Mouse (Mus musculus): ENCODE measurements around the gene Znrd1. TPM values are rescaled to one million over a fixed set of nuclear protein-coding genes. Genes with fewer than 3 reads are reported as not detected.

The Znrd1 gene
- polyA plus RNA-seq, 1 experiment from 2014 or later: 97.2 TPM

Other genes with a start within 250 kb of the Znrd1 start
- not detected in 2 replicates for gene H2-M10.5, start 185.6 kb downstream of the Znrd1 start, polyA plus RNA-seq (2014; fragmentation: Nextera tagmentation; extraction: Ambion mirVana)
- not detected in 2 replicates for gene H2-M10.6, start 146.4 kb downstream of the Znrd1 start, polyA plus RNA-seq (2014; fragmentation: Nextera tagmentation; extraction: Ambion mirVana)
- 38.0 and 42.7 TPM in 2 replicates for gene Trim26, start 121.4 kb downstream of the Znrd1 start, polyA plus RNA-seq (2014; fragmentation: Nextera tagmentation; extraction: Ambion mirVana)
- 0.13 and 0.74 TPM in 2 replicates for gene Trim15, start 91.3 kb downstream of the Znrd1 start, polyA plus RNA-seq (2014; fragmentation: Nextera tagmentation; extraction: Ambion mirVana)
- 1.5 and 2.0 TPM in 2 replicates for gene Trim10, start 89.0 kb downstream of the Znrd1 start, polyA plus RNA-seq (2014; fragmentation: Nextera tagmentation; extraction: Ambion mirVana)
- gene Trim40, start 68.4 kb downstream of the Znrd1 start, polyA plus RNA-seq (2014; fragmentation: Nextera tagmentation; extraction: Ambion mirVana): not detected in 2 replicates
- 1.3 and 1.6 TPM in 2 replicates for gene Trim31, start 60.4 kb downstream of the Znrd1 start, polyA plus RNA-seq (2014; fragmentation: Nextera tagmentation; extraction: Ambion mirVana)
- 0.87 and 1.2 TPM in 2 replicates for gene Rnf39, start 15.6 kb downstream of the Znrd1 start, polyA plus RNA-seq (2014; fragmentation: Nextera tagmentation; extraction: Ambion mirVana)
- 115 and 120 TPM in 2 replicates for gene Ppp1r11, start 6.8 kb downstream of the Znrd1 start, polyA plus RNA-seq (2014; fragmentation: Nextera tagmentation; extraction: Ambion mirVana)
- gene Znrd1as, start within 50 bp of the Znrd1 start, polyA plus RNA-seq (2014; fragmentation: Nextera tagmentation; extraction: Ambion mirVana): 6.8 and 8.1 TPM in 2 replicates
- gene 2410137M14Rik, start 22.7 kb upstream of the Znrd1 start, polyA plus RNA-seq (2014; fragmentation: Nextera tagmentation; extraction: Ambion mirVana): not detected in 2 replicates
- gene H2-M5, start 31.0 kb upstream of the Znrd1 start, polyA plus RNA-seq (2014; fragmentation: Nextera tagmentation; extraction: Ambion mirVana): 0.49 and 0.74 TPM in 2 replicates
- 77.8 and 82.1 TPM in 2 replicates for gene Zfp57, start 42.6 kb upstream of the Znrd1 start, polyA plus RNA-seq (2014; fragmentation: Nextera tagmentation; extraction: Ambion mirVana)
- 0.19 and 0.20 TPM in 2 replicates for gene Mog, start 64.8 kb upstream of the Znrd1 start, polyA plus RNA-seq (2014; fragmentation: Nextera tagmentation; extraction: Ambion mirVana)
- 14.2 and 15.8 TPM in 2 replicates for gene Gabbr1, start 87.4 kb upstream of the Znrd1 start, polyA plus RNA-seq (2014; fragmentation: Nextera tagmentation; extraction: Ambion mirVana)
- gene Olfr90, start 129.9 kb upstream of the Znrd1 start, polyA plus RNA-seq (2014; fragmentation: Nextera tagmentation; extraction: Ambion mirVana): not detected in 2 replicates
- gene Olfr91, start 139.7 kb upstream of the Znrd1 start, polyA plus RNA-seq (2014; fragmentation: Nextera tagmentation; extraction: Ambion mirVana): not detected in 2 replicates
- not detected in 2 replicates for gene Olfr92, start 161.5 kb upstream of the Znrd1 start, polyA plus RNA-seq (2014; fragmentation: Nextera tagmentation; extraction: Ambion mirVana)
- gene Olfr93, start 202.9 kb upstream of the Znrd1 start, polyA plus RNA-seq (2014; fragmentation: Nextera tagmentation; extraction: Ambion mirVana): not detected in 2 replicates
- gene Ubd, start 235.3 kb upstream of the Znrd1 start, polyA plus RNA-seq (2014; fragmentation: Nextera tagmentation; extraction: Ambion mirVana): not detected in 2 replicates
- not detected in 2 replicates for gene Olfr94, start 242.4 kb upstream of the Znrd1 start, polyA plus RNA-seq (2014; fragmentation: Nextera tagmentation; extraction: Ambion mirVana)

Data from stomach, embryonic 14.5 days (tissue).